Mouse (Mus musculus): Measurements from ENCODE around the gene Dmd.

GRCm38 (mm10) chrX:84553441-84553840 lies 1604.8 kb downstream of the Dmd start:
- TF ChIP-seq POLR2A (IDR thresholded peaks at IDR 0.05; ENCODE audit: control insufficient read depth, extremely low read depth, insufficient read depth, low read length, poor library complexity) (no peak), CTCF (IDR thresholded peaks at IDR 0.05; ENCODE audit: borderline replicate concordance, control insufficient read depth, extremely low read depth, insufficient read depth, low read length, poor library complexity) (no peak)
